Mouse (Mus musculus): ENCODE data around the gene Sema3a. TPM values are rescaled to one million over a fixed set of nuclear protein-coding genes. Genes with fewer than 3 reads are reported as not detected.

Sema3a gene
- polyA plus RNA-seq, 1 experiment from 2014 or later: 47.6 TPM

- Histone ChIP-seq H3K4me2 (no peak overlapping the region), H3K27ac (ENCODE audit: low read depth) (no peak overlapping the region), H3K4me1 (ENCODE audit: insufficient read depth) (no peaks in the 10 kb centered on the region), H3K9me3 (ENCODE audit: low read depth, low read length) (no peaks in the 10 kb centered on the region; the same call in 1 of the 2 replicates), H3K9ac (no peak overlapping the region), H3K27me3 (ENCODE audit: insufficient read depth, low read length) (no peaks in the 10 kb centered on the region), H3K4me3 (ENCODE audit: low read depth, low read length) (no peak overlapping the region), H3K36me3 (ENCODE audit: insufficient read depth) (no peaks in the 10 kb centered on the region)
- no peak for TF ChIP-seq CTCF (IDR thresholded peaks at IDR 0.05; ENCODE audit: low read depth)
- 51% methylated on average over 2 of the region's 2 CpGs for whole genome bisulfite sequencing
- DNase-seq (peak; percentile 9), ATAC-seq (ENCODE audit: insufficient read depth) (no peak)
These were observed 374.6 kb downstream of the Sema3a start for GRCm38 (mm10) chr5:13499835-13500234.

GRCm38 (mm10) chr5:13505839-13506499, 380.8 kb downstream of the Sema3a start:
- no peak for DNase-seq
- H3K4me1 ChIP-seq (ENCODE audit: insufficient read depth): no peaks in the 10 kb centered on the region
- no peak overlapping the region for H3K4me2 ChIP-seq
- no peaks in the 10 kb centered on the region for H3K27me3 ChIP-seq (ENCODE audit: insufficient read depth, low read length)
- no peaks in the 10 kb centered on the region for H3K9me3 ChIP-seq (ENCODE audit: low read depth, low read length)
- no peaks in the 10 kb centered on the region for H3K36me3 ChIP-seq (ENCODE audit: insufficient read depth)
- no peak overlapping the region for H3K27ac ChIP-seq (ENCODE audit: low read depth)
- no peak for ATAC-seq (ENCODE audit: insufficient read depth)
- WGBS: 46% methylated on average over 4 of the region's 4 CpGs
- H3K9ac ChIP-seq: no peak overlapping the region
- no peak for TF ChIP-seq CTCF (IDR thresholded peaks at IDR 0.05; ENCODE audit: low read depth)
- no peak overlapping the region for H3K4me3 ChIP-seq (ENCODE audit: low read depth, low read length)

- H3K27me3 ChIP-seq (ENCODE audit: insufficient read depth, low read length): no peaks in the 10 kb centered on the region
- DNase-seq: no peak
- no peaks in the 10 kb centered on the region for H3K4me1 ChIP-seq (ENCODE audit: insufficient read depth)
- ATAC-seq (ENCODE audit: insufficient read depth): no peak
- H3K27ac ChIP-seq (ENCODE audit: low read depth): no peak overlapping the region
- H3K4me3 ChIP-seq (ENCODE audit: low read depth, low read length): no peak overlapping the region
- no peaks in the 10 kb centered on the region for H3K9me3 ChIP-seq (ENCODE audit: low read depth, low read length)
- no peaks in the 10 kb centered on the region for H3K36me3 ChIP-seq (ENCODE audit: insufficient read depth)
- no peak overlapping the region for H3K9ac ChIP-seq
- TF ChIP-seq CTCF (IDR thresholded peaks at IDR 0.05; ENCODE audit: low read depth): no peak
- 77% methylated on average over 3 of the region's 3 CpGs for whole genome bisulfite sequencing
- H3K4me2 ChIP-seq: no peak overlapping the region
These were observed 383.9 kb downstream of the Sema3a start for GRCm38 (mm10) chr5:13509163-13509562.

- ATAC-seq (ENCODE audit: insufficient read depth): no peak
- Histone ChIP-seq H3K27ac (ENCODE audit: low read depth) (no peak overlapping the region), H3K4me2 (no peak overlapping the region), H3K9me3 (ENCODE audit: low read depth, low read length) (no peaks in the 10 kb centered on the region), H3K27me3 (ENCODE audit: insufficient read depth, low read length) (no peaks in the 10 kb centered on the region), H3K4me3 (ENCODE audit: low read depth, low read length) (no peak overlapping the region), H3K9ac (no peak overlapping the region), H3K36me3 (ENCODE audit: insufficient read depth) (0 out of 2 replicates have a peak, but pooled peaks cover 6% of the 10 kb centered on the region), H3K4me1 (ENCODE audit: insufficient read depth) (no peaks in the 10 kb centered on the region)
- no peak for TF ChIP-seq CTCF (IDR thresholded peaks at IDR 0.05; ENCODE audit: low read depth)
- WGBS: 65% methylated on average over 4 of the region's 4 CpGs
- DNase-seq: no peak
These were observed 391.8 kb downstream of the Sema3a start for GRCm38 (mm10) chr5:13517018-13517417.

GRCm38 (mm10) chr5:13525597-13525996, 400.4 kb downstream of the Sema3a start:
- WGBS: 59% methylated on average over 3 of the region's 3 CpGs
- no peak for TF ChIP-seq CTCF (IDR thresholded peaks at IDR 0.05; ENCODE audit: low read depth)
- H3K27me3 ChIP-seq (ENCODE audit: insufficient read depth, low read length): no peaks in the 10 kb centered on the region
- no peak overlapping the region for H3K4me3 ChIP-seq (ENCODE audit: low read depth, low read length)
- DNase-seq (no peak), ATAC-seq (ENCODE audit: insufficient read depth) (no peak)
- H3K4me1 ChIP-seq (ENCODE audit: insufficient read depth): no peaks in the 10 kb centered on the region
- H3K9ac ChIP-seq: no peak overlapping the region
- H3K36me3 ChIP-seq (ENCODE audit: insufficient read depth): 0 out of 2 replicates have a peak, but pooled peaks cover 6% of the 10 kb centered on the region
- no peaks in the 10 kb centered on the region for H3K9me3 ChIP-seq (ENCODE audit: low read depth, low read length)
- H3K4me2 ChIP-seq: no peak overlapping the region
- no peak overlapping the region for H3K27ac ChIP-seq (ENCODE audit: low read depth)

- Histone ChIP-seq H3K4me1 (ENCODE audit: insufficient read depth) (no peaks in the 10 kb centered on the region), H3K27me3 (ENCODE audit: insufficient read depth, low read length) (no peaks in the 10 kb centered on the region), H3K4me2 (no peak overlapping the region), H3K9me3 (ENCODE audit: low read depth, low read length) (no peaks in the 10 kb centered on the region), H3K27ac (ENCODE audit: low read depth) (no peak overlapping the region), H3K4me3 (ENCODE audit: low read depth, low read length) (no peak overlapping the region), H3K9ac (no peak overlapping the region), H3K36me3 (ENCODE audit: insufficient read depth) (0 out of 2 replicates have a peak, but pooled peaks cover 6% of the 10 kb centered on the region)
- ATAC-seq (ENCODE audit: insufficient read depth) (no peak), DNase-seq (peak; percentile 9)
- TF ChIP-seq CTCF (IDR thresholded peaks at IDR 0.05; ENCODE audit: low read depth): no peak
- 35% methylated on average over 7 of the region's 7 CpGs for WGBS
These were observed 401.8 kb downstream of the Sema3a start for GRCm38 (mm10) chr5:13527037-13527464.

- no peak for TF ChIP-seq CTCF (IDR thresholded peaks at IDR 0.05; ENCODE audit: low read depth)
- H3K27me3 ChIP-seq (ENCODE audit: insufficient read depth, low read length): no peaks in the 10 kb centered on the region
- DNase-seq (no peak), ATAC-seq (ENCODE audit: insufficient read depth) (no peak)
- no peaks in the 10 kb centered on the region for H3K9me3 ChIP-seq (ENCODE audit: low read depth, low read length)
- no peak overlapping the region for H3K4me2 ChIP-seq
- no peaks in the 10 kb centered on the region for H3K4me1 ChIP-seq (ENCODE audit: insufficient read depth)
- no peak overlapping the region for H3K4me3 ChIP-seq (ENCODE audit: low read depth, low read length)
- no peak overlapping the region for H3K9ac ChIP-seq
- WGBS: 25% methylated on average over 4 of the region's 4 CpGs
- H3K36me3 ChIP-seq (ENCODE audit: insufficient read depth): no peaks in the 10 kb centered on the region
- no peak overlapping the region for H3K27ac ChIP-seq (ENCODE audit: low read depth)
These were observed 404.0 kb downstream of the Sema3a start for GRCm38 (mm10) chr5:13529226-13529625.

Data from lung, embryonic 14.5 days (tissue).